Mouse (Mus musculus) spleen, embryonic (tissue): ENCODE data around the gene Nptx1.

ENCODE experiments used
- CTCF ChIA-PET: fragments of 350-600 bp; sonication (Branson Sonifier 250); formaldehyde crosslinking; loops from one replicate; lab custom pipeline; 2022; lab: Charles Lee

Nptx1 gene

GRCm38 (mm10) chr11:119547183-119547921 is at the start of gene Nptx1:
Gene Nptx1 (minus strand): TSS chr11:119547753.
- CTCF ChIA-PET, result no interaction called here

DNA sequence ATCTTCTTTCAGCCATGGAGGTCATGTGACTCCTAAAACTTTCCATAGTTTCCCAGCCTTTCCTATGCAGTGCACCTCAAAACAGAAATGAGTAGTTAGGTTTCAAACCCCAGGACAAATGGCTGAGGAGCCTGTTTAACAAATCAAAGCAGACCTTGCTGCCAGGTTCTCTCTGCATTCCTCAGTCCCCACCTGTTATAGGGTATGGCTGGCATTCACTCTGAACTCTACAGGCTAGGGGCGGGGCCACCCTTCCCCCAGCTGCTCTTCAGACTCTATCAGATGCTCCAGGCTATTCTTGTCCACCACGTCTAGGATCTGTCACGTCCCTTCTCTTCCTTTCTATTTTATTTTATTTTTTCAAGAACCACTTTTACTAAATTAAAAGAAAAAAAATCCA is 46.4 kb upstream of the Nptx1 start:
- CTCF ChIA-PET, result no interaction called here

DNA sequence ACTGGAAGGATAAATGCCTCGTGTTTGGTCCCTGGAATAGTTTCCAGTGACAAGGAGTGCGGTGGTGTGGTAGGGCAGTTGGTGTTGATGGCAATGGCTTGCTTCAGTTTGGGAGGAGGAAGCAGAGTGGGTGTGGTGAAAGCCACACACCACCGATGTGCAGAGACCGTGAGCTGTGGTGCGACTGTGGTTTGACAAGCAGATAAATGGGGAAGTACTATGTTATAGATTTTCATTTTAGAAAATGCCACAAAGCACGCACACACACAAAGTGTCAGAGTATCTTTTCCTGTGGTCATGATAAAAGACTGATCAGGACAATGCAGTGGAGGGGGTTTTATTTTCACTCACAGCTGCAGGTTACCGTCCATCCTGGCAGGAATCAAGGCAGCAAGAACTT is 41.7 kb upstream of the Nptx1 start:
- CTCF ChIA-PET, result no interaction called here

- CTCF ChIA-PET, result no interaction called here
Measured at GRCm38 (mm10) chr11:119587112-119587511, 39.6 kb upstream of the Nptx1 start.

- CTCF ChIA-PET, result no interaction called here
Measured at GRCm38 (mm10) chr11:119586511-119586910, 39.0 kb upstream of the Nptx1 start.

DNA sequence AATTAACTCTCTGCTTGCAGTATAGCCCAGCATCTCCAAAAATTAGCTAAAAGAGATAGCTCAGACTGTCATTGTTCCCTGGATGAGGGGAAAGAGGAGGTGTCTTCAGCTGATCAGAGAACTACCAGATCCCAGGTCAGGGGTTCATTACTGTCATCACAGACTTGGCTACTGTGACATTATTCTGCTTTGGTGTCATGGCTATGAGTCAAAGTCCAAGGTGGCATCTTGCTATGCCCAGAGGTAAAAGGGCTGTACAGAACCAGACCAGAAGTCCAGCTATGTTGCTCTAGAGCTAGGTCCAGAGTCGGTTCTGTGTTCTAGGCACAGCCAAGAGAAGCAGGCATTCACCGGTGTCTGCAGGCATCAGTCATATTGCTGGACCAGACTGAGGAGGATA is 30.2 kb upstream of the Nptx1 start:
- CTCF ChIA-PET, result no interaction called here

- CTCF ChIA-PET, result no interaction called here
Measured at GRCm38 (mm10) chr11:119576855-119577254, 29.3 kb upstream of the Nptx1 start.

DNA sequence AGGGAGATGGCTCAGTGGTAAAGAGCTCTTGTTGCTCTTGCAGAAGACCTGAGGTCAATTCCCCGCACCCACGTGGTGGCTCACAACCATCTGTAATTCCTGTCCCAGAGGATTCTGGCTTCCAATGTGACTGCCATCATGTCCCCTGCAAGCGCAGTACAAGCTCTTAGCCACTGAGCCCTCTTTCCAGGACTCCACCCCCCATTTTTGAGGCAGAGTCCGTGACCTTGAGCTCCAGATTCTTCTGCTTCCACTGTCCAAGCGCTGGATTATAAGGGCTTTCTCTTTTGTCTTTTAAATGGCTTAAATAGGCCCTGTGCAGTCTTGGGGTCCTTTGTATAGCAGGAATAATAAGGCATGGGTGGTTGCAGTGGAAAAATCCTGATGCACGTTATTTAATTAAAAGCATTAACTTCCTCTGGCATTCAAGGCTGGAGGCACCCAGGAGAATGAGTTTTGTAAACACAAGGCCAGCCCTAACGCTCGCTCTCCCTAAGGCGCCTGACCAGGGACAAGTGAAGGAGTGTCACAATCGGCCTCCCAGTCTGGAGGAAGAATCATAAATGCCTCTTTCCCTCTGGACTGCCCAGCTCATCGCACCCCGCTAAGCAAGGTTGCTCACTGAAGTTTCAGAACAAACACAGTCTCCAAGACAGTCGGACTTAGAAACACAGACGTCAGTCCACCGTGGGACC is 24.9 kb upstream of the Nptx1 start:
- CTCF ChIA-PET, result no interaction called here

GRCm38 (mm10) chr11:119566188-119566587 is 18.6 kb upstream of the Nptx1 start:
- CTCF ChIA-PET, result no interaction called here

DNA sequence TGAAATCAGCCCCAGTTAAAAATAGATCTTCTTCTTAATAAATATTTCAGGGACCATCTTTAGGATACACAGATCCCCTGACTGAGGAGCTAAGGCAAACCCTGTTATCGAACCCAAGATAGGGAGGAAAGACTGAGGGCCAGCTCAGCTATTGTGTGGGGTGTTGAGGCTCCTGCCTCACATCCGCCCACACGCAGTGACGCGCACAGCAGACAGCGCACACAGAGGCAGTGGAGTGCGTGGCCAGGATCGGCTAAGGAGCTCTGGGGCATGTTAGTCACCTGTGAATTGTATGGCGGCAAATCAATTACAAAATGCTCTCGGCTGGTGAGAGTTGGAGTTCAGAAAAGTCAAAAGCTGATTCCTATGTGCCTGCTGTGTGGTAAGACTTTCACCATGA is 18.1 kb upstream of the Nptx1 start:
- CTCF ChIA-PET, result interaction anchor here (0.5 kb wide), 1 partner anchor 528 kb away, joined by 11 read pairs; no protein-coding TSS in a partner anchor

GRCm38 (mm10) chr11:119565021-119565420 is 17.5 kb upstream of the Nptx1 start:
- CTCF ChIA-PET, result no interaction called here

GRCm38 (mm10) chr11:119564383-119564782 is 16.8 kb upstream of the Nptx1 start:
- CTCF ChIA-PET, result no interaction called here

GRCm38 (mm10) chr11:119563166-119563565 is 15.6 kb upstream of the Nptx1 start:
- CTCF ChIA-PET, result no interaction called here

DNA sequence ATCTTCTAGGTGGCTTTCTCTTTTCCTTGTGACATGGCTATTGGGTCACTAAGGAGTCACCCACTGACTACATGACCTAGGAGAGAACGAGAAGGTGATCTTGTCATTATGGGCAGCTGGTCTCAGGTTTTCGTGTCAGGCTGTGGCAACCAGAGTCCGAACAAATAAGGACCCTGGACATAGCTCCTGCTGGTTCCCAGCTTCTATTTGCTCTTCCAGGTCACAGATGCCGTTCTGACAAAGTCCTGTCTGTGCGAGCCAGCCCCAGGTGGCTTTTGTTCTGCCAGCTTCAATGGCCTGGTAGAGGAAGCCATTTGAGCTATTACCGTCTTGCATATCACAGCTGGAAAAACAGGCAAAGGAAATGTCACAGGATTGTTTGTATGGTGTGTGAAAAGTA is 14.7 kb upstream of the Nptx1 start:
- CTCF ChIA-PET, result no interaction called here

GRCm38 (mm10) chr11:119558870-119559610 is 11.5 kb upstream of the Nptx1 start:
- CTCF ChIA-PET, result no interaction called here

- CTCF ChIA-PET, result interaction anchor here (0.7 kb wide), 1 partner anchor 266 kb away, joined by 3 read pairs; no protein-coding TSS in a partner anchor
Measured at GRCm38 (mm10) chr11:119557940-119558869, 10.7 kb upstream of the Nptx1 start.

DNA sequence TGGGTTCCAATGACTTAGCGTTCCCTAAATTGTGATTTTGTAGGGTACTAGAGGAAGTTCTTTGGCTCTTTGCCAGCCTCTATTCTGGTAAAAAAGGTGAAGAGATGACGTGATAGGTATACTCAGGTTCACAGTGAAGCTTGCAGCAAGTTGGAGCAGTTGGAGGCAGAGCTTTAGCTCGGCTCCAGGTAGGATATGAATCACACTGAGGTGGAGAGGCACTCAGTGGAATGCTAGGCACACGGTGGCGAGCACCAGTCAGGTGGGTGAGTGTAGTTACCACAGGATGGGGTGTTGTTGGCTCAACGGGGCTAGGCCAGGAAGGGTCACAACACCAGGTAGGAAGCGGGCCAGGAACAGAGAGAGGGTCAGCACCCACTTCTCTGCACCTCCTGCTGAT is 7.6 kb upstream of the Nptx1 start:
- CTCF ChIA-PET, result no interaction called here

GRCm38 (mm10) chr11:119554706-119555105 is 7.2 kb upstream of the Nptx1 start:
- CTCF ChIA-PET, result no interaction called here

GRCm38 (mm10) chr11:119552902-119553802 is 5.6 kb upstream of the Nptx1 start:
- CTCF ChIA-PET, result no interaction called here

- CTCF ChIA-PET, result no interaction called here
Measured at GRCm38 (mm10) chr11:119552301-119552700, 4.7 kb upstream of the Nptx1 start.
